Mouse (Mus musculus): ENCODE measurements around the gene Rfxap.

DNA sequence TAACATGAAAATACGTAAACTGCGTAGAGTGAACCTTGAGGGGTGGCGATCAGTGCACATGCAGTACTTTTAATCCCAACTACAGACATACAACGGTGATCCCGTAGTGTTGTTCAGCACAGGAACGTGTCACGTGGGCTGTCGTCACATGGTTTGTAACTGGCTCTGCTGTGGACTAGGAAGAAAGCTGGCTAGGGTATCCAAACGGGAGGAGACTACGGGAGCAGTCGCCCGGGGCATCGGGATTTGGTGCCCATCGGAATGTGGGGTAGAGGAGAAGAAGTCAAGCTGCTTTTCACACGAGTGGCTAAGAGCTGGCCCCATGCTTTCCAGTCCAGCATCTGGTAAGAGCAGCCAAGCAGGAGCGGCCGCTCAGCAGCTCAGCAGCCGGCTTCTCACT lies 43.2 kb downstream of the Rfxap start:
- no peak for TF ChIP-seq CTCF (conservative IDR thresholded peaks at IDR 0.05; ENCODE audit: insufficient read depth, insufficient read length, low read depth, low read length)
- no peak for TF ChIP-seq POLR2A (IDR thresholded peaks at IDR 0.05; ENCODE audit: low read depth, low read length)

Measured in kidney, adult 2 months (tissue).